Mouse (Mus musculus) megakaryocyte-erythroid progenitor cell, adult 5-6 weeks (primary cell): Measurements from ENCODE around the gene Asb2. TPM values are rescaled to one million over a fixed set of nuclear protein-coding genes. Genes with fewer than 3 reads are reported as not detected.

Experiments used
- ATAC-seq: replicated peaks from 2 replicates; pipeline ENCODE4 v1.8.0; 2016; ENCODE audit warnings: mild to moderate bottlenecking, inconsistent platforms; ENCODE audit not compliant: severe bottlenecking, poor library complexity, low FRiP score, low TSS enrichment
- total RNA-seq, 2 experiments: library from RNA; stranded (forward) in 1 of 2; stranded (reverse) in 1 of 2; fragments of 200-1000, 215-1000 nt in 1 of 2; fragments of >200 nt in 1 of 2; fragmentation: Nextera tagmentation in 1 of 2; gene quantifications; 2 replicates each; pipeline ENCODE4 v1.2.3; 2014 to 2017

The Asb2 gene
- total RNA-seq (2014; fragmentation: Nextera tagmentation): 3.5 TPM in 1 of 2 replicates, not detected in the other
- 0.38 TPM in 1 of 2 replicates, not detected in the other for total RNA-seq (2017)

GRCm38 (mm10) chr12:103355746-103356414 is at the start of gene Asb2:
Gene Asb2, minus strand, starts transcription at chr12:103356001.
- ATAC-seq: no peak

- ATAC-seq: no peak
Measured at GRCm38 (mm10) chr12:103404131-103404530, 48.3 kb upstream of the Asb2 start.

- ATAC-seq: no peak
Measured at GRCm38 (mm10) chr12:103396751-103397150, 41.0 kb upstream of the Asb2 start.

- ATAC-seq: no peak
Measured at GRCm38 (mm10) chr12:103395486-103396275, 39.9 kb upstream of the Asb2 start.

GRCm38 (mm10) chr12:103393528-103393927 is 37.7 kb upstream of the Asb2 start:
- ATAC-seq: peak; percentile 87

- no peak for ATAC-seq
Measured at GRCm38 (mm10) chr12:103391098-103391497, 35.3 kb upstream of the Asb2 start.

GRCm38 (mm10) chr12:103389982-103390381 is 34.2 kb upstream of the Asb2 start:
- no peak for ATAC-seq

- ATAC-seq: no peak
Measured at GRCm38 (mm10) chr12:103389348-103389727, 33.5 kb upstream of the Asb2 start.

- peak; percentile 93 for ATAC-seq
Measured at GRCm38 (mm10) chr12:103388505-103389347, 32.9 kb upstream of the Asb2 start, which contains the start of gene Otub2. Gene Otub2, plus strand, starts transcription at chr12:103388682.

- no peak for ATAC-seq
Measured at GRCm38 (mm10) chr12:103380226-103380625, 24.4 kb upstream of the Asb2 start.

- no peak for ATAC-seq
Measured at GRCm38 (mm10) chr12:103376774-103377173, 21.0 kb upstream of the Asb2 start.

- no peak for ATAC-seq
Measured at GRCm38 (mm10) chr12:103376124-103376523, 20.3 kb upstream of the Asb2 start.

- peak; percentile 77 for ATAC-seq
Measured at GRCm38 (mm10) chr12:103373530-103374236, 17.9 kb upstream of the Asb2 start.

- 0 out of 2 replicates have a peak, but pooled peaks have one; percentile 25 for ATAC-seq
Measured at GRCm38 (mm10) chr12:103371711-103372110, 15.9 kb upstream of the Asb2 start.

GRCm38 (mm10) chr12:103370861-103371260 is 15.1 kb upstream of the Asb2 start:
- ATAC-seq: no peak

- no peak for ATAC-seq
Measured at GRCm38 (mm10) chr12:103368777-103369176, 13.0 kb upstream of the Asb2 start.

GRCm38 (mm10) chr12:103368326-103368669 is 12.5 kb upstream of the Asb2 start:
- no peak; the same call in 1 of the 2 replicates for ATAC-seq

GRCm38 (mm10) chr12:103367620-103368325 is 12.0 kb upstream of the Asb2 start:
- peak; percentile 76 for ATAC-seq

- ATAC-seq: no peak
Measured at GRCm38 (mm10) chr12:103367171-103367570, 11.4 kb upstream of the Asb2 start.
